Mouse (Mus musculus): Measurements from ENCODE around the gene Mtcl1.

DNA sequence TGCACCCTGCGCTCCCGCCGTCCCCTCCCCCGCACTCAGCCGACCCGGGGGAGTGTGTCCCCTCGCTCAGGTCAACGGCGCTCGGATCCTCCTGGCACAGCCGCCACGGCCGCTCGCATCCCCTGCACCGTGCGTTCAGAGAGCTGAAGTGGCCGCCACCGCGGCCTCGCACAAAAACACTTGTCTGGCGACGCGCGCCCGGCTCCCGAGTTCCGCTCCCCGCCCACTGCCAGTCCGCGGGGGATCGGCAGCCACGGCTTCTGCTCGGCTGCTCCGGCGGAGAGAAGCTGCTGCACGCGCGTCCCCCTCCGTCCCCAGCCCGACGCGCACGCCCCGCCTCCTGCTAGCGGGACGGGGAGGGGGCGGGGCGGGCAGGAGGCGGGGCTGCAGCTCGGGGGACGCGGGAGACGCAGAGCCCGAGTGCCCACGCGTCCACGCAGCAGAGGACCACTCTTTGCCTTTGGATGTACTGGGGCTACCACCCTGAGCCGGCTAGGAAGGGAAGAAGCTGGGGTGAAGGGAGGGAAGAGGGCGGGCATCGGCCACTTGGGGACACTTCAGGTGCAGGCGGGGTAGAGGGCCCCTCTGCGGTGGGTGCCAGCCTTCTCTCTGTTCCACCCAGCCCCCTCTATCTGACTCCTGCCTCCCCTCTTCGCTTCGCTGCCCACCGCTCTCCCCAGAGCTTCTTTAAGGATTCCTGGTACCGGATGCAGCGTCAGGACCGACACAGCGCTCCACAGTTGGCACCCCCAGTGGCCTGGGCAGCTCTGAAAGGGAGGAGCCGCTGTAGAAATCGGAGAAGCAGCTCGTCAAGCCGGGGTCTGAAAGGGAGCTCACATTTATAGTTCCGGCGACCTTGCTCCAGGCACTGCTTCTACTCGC, at the start of gene Mtcl1:
- TF ChIP-seq EP300 (optimal IDR thresholded peaks at IDR 0.05) (no peak), CTCF (IDR thresholded peaks at IDR 0.05; ENCODE audit: low read depth) (peak; percentile 23; the same call in 1 of the 2 replicates)

All from stomach, postnatal 0 days (tissue).